Mouse (Mus musculus): ENCODE measurements around the gene Ccdc85b.

Gene Ccdc85b

DNA sequence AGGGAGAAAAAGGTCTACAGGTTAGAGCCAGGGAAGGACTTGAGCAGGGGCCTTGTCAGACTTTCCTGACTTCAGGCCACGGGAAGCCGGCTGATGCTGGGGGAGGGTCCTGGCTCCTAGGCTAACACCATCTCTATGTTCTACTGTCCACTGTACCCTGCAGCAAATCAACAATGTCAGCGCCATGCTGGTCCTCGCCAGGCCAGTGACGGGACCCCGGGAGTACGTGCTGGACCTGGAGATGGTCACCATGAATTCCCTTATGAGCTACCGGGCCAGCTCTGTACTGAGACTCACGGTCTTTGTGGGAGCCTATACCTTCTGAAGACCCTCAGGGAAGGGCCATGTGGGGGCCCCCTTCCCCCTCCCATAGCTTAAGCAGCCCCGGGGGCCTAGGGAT lies 23.7 kb upstream of the Ccdc85b start:
- DNase-seq (ENCODE audit: low read depth), result no peak

DNA sequence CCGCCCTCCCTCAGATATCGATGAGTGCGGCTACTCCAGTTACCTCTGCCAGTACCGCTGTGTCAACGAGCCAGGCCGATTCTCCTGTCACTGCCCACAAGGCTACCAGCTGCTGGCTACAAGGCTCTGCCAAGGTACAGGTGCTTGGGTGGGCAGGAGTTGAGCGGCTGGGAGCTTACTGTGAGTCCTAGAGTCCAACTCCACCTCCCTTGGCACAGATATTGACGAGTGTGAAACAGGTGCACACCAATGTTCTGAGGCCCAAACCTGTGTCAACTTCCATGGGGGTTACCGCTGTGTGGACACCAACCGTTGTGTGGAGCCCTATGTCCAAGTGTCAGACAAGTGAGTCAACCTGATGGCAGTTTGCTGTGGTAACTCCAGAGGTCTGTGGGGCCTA lies 22.3 kb upstream of the Ccdc85b start:
- DNase-seq (ENCODE audit: low read depth), result no peak

DNA sequence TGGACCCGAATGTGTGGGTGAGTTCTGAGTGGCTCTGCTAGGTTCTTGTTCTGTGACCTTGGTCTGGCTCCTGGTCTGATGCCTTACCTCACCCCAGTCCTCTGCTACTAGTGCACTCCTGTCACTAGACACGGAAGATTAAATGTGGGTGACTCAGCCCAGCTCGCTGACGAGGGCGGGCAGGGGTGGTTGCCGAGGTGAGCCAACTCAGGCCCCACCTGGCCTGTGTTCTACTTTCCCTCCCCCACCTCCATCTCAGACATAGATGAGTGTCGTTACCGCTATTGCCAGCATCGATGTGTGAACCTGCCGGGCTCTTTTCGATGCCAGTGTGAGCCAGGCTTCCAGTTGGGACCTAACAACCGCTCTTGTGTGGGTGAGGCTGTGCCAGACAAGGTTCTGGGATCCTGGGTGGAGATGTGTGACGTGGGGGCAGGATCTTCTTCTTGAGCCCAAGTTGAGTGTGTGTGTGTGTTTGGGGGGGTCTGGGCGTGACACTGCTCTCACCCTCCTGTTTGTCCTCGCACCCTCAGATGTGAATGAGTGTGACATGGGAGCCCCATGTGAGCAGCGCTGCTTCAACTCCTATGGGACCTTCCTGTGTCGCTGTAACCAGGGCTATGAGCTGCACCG lies 20.1 kb upstream of the Ccdc85b start:
- DNase-seq (ENCODE audit: low read depth), result no peak

DNA sequence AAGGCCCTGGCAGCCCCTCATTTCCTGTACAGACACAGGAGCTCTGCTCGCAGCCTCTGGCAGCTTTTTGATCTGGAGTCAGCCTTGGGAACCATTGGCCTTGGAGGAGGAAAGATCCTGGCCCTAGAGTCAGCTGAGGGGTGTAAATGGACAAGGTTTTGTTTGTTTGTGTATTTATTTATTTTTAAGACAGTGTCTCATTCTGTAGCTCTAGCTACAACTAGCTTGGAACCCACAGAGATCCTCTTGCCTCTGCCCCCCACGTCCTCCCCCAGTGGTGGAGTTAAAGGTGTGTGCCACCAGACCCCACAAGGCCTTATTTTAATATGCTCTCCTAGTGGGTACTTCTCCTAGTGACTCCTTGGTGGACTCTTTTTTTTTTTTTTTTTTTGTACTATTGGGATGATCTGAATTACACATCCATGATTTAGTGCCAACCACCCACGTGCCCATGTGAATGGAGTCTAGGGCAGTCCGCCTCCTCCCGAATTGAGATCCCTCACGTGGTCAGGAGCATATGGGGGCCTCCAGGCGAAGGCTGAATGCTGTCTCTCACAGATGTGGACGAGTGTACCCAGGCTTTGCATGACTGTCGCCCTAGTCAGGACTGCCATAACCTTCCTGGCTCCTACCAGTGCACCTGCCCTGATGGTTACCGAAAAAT lies 19.4 kb upstream of the Ccdc85b start:
- no peak for DNase-seq (ENCODE audit: low read depth)

DNA sequence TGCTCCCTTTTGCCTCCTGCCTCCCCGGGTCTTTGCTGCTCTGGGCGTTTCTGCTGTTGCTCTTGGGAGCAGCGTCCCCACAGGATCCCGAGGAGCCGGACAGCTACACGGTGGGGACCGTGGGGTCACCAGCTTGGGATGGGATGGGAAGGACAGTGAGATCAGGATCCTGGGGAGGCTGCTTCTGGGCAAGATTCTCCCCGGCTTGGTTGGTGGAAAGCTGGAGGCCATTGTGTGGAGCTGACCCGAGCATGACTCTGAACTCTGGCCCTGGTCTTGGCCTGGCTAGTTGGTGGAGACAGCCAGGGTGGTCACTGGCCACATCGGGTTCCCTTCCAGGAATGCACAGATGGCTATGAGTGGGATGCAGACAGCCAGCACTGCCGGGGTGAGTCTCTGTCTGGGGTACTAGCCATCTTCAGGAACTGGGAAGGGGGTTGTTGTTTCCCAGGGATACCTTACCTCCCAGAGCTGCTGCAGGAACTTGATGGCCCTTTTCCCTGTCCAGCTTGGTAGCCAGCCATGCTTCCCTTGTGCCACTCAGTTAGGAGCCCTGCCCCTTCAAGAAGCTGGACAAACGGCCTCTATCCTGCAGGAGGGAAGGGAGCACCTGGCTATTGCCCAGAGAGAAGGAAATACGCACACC lies 17.5 kb upstream of the Ccdc85b start:
- DNase-seq (ENCODE audit: low read depth), result no peak

DNA sequence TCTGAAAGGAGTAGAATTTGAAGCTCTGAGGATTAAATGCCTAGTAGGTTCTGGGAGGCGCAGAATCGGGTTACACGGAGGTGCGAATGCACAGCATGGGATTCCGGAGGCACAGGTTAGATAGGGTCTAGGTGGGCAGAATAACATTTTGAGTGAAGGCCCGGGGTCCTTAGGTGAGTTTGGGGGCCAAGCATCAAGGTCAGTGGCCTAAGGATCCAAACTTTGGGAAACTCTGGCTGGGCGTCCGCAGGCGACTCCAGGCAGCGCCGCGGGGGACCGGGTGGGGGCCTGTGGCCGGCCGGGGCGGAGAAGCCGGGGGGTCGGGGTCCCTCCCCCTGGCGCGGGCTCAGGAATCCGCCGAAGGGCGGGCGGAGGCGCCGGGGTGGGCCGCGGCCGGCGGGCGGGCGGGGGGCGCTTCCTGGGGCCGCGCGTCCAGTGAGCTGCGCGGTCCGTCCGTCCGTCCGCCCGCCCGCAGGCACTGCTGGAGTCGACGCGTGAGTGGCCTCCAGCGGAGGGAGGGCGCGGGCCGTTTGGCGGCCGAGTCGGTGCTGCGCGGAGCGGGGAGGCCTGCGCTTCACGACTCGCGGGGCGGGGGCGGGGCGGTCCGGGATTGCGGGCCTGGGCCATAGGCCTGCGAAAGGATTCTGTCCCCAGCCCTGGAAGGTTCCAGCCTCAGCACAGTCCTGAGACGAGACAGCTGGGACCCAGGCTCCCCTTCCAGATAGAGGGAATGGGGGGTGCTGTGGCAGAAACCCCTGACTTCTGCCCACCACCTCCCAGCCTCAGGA lies 16.8 kb upstream of the Ccdc85b start:
- no peak for DNase-seq (ENCODE audit: low read depth)

DNA sequence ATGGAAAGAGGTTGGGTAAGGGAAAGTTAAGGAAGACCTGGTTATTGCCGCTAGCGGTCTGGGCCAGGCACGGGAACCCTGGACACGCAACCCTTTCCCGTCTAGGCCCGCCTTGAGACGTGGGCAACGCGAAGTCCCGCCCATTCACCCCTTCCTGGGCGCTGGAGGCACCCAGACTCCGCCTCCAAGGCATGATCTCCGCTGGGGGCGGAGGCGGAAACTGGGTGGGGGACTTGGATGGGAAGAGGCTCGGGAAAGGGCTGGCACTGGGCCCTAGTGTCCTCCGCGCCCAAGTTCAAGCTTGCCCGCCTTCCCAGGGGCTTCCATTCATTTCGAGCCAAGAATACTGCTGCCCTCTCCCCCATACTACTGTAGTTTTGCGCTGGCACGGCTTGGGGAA lies 16.0 kb upstream of the Ccdc85b start, which contains the start of gene Efemp2:
Gene Efemp2, plus strand, starts transcription at position 235 of the 400 bp plus-strand sequence.
- no peak for DNase-seq (ENCODE audit: low read depth)

DNA sequence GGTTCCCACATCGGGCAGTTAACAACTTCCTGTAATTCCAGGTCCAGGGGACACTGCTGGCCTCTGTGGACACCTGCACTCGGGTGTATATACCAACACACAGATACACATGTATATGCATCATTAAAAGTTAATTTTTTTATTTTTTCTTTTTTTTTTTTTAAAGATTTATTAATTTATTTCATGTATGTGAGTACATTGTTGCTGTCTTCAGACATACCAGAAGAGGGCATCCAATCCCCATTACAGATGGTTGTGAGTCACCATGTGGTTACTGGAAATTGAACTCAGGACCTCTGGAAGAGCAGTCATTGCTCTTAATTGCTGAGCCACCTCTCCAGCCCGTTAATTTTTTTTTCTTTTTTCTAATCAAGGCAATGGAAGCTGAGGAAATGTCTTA lies 15.2 kb upstream of the Ccdc85b start:
- no peak for DNase-seq (ENCODE audit: low read depth)

DNA sequence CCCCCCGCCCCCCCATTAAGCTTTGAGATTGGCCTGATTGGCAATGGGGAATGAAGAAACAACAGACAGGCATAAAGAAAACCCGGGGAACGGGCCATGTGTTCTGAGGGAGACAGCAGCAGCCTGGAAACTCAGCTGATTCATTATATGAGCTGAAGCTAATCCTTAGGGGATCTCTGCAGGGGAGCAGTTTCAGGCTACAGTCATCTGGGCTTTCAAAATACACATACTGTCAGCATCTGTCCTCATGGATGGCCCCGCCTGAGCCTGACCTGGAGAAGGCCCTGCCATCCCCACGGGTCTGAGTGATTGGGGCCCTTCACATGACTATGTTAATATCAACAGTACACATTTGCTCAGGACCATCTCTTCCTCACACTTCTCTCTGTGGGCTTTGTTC lies 14.2 kb upstream of the Ccdc85b start:
- no peak for DNase-seq (ENCODE audit: low read depth)

DNA sequence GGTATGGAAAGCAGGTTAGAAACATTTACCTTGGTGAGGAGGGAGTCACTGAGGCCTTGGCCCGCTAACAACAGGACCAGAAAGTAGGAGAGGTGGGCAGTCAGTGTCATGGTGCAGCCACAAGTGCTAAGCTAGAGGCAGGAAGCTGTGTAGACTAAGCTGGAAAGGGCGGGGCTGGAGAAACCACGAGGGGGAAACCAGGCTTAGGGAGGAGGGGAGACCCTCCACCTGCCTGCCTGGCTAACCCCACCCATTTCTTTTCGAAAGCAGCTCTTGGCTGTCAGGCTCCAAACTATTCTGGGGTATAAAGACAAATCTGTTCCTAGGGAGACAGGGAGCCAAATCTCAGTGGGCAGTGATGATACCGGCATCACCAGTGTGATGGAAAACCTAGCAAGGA lies 10.7 kb upstream of the Ccdc85b start, which contains the start of gene Ctsw:
Gene Ctsw, minus strand, starts transcription at position 134 of the 400 bp plus-strand sequence.
- no peak for DNase-seq (ENCODE audit: low read depth)

DNA sequence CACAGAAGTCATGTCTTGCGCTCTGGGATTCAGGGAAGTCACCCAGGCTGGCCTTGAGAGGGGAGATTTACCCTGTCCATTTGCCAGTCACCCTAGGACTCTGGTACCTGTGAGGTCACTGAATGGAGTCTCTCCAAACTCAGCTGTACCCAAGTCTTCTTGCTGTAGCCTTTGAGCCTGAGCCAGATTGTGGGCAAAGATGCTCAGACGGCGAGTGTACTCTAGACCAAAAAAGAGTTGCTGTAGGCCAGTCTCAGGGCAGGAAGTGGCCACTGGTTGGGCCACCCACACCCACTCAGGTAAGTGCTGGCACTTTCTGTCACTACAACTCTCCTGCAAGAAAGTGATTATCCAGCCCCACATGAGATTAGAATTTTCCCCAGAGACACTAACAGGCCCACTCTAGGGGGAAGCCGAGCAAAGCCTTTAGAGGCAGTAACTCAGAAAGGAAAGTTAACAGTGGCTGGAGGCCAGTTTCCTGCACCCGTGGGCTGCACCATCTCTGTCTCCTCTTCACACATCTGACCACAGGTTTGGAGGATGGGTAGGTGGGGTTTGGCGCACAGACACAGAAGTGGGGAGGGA lies 9.3 kb upstream of the Ccdc85b start:
- DNase-seq (ENCODE audit: low read depth), result no peak

DNA sequence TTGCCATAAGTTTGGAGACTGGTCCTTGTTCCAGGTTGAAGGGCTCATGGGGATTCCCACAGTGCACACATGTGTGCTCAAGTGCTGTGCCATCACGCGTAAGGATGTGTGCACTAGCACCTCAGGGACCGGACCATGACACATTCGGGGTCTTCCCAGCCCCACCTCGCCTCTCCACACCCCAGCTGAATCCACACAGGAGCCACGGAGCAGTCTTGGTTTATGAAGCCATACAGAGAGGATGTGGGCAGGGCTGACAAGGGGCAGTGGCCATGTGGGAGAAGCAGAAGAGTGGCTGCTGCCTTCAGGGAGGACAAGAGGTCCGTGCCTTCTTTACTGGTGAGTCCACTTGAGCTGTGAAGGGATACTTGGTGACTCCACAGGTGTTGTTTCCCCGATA lies 7.3 kb upstream of the Ccdc85b start:
- DNase-seq (ENCODE audit: low read depth), result no peak

DNA sequence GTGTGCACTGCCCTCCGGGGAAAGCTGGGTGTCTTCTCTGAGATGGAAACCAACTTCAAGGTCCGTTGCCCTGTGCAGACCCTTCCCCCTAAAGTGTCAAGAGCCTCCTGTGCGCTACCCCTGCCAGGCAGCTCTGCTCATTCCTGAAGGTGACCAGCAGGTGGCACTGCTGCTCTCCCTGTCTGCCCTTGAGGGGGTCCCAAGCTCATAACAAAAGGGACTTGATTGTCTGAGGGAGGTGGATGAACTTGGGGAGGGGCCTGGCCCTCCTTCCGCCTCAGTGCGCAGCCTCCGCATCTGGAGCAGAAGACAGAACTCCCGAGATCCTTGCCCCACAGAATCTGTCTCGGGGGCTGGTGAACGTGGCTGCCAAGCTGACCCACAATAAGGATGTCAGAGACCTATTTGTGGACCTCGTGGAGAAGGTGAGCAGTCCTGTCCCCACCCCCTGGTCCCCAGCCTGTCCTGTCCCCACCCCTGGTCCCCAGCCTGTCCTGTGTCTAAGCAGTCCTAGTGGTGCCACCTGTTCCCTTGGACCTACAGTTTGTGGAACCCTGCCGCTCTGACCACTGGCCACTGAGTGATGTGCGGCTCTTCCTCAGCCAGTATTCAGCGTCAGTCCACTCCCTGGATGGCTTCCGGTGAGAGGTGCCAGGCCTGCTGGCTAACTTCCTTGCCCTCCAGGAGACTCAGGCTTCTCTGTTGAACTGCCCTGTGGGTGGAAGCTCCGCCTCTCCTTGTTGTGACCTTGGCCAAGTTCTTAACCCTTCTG lies 6.3 kb upstream of the Ccdc85b start:
- no peak for DNase-seq (ENCODE audit: low read depth)

DNA sequence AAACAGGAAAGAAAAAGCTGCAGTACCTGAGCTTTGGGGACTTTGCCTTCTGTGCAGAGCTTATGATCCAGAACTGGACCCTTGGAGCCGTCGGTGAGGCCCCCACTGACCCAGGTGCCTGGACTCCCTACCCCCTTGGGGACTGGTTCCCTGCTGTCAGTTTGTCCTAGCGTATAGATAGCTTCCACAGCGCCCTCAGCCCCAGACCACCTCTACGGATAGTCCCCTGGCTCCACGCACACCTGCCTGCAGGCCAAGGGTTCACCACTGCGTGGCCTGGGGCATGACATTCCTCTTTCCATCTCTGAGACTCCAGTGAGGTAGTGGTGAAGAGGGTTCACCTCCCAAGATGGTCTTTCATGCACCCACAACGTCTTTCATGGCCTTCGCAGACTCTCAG lies 5.5 kb upstream of the Ccdc85b start:
- DNase-seq (ENCODE audit: low read depth), result no peak

DNA sequence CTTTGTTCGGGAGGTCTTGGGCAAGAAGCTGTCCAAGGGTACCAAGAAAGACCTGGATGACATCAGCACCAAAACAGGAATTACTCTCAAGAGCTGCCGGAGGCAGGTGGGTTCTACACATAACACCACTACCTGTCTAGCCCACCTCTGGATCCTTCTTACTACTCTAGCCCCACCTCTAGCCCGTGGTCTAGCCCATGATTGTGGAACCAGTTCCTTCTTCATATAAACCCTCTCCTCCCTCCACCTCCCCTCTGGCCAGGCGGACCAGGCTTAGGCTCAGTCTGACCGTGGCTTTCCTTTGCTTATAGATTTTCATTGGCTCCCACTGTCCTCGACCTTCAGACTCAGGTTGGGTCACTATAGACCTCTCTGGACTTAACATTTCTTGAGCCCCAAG lies 3.7 kb upstream of the Ccdc85b start:
- no peak for DNase-seq (ENCODE audit: low read depth)

DNA sequence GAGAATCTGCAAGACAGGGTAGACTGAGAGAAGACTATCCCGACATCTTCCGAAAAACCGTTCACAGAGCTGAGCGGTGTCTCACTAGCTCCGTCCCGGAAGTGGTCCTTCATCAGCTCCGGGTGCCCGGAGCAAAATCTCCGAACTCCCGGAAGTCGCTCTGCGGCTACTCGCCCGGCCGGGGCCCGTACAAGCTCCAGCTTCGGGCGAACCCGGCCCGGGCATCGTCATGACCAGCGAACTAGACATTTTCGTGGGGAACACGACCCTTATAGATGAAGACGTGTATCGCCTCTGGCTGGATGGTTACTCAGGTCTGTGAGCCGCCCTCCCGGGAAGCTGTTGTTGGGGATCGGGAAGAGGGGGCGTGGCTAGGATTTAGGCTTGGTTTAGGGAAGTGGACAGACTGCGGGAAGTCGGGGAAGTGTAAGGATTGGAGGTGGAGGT lies 2.8 kb upstream of the Ccdc85b start, which contains the start of gene Fibp:
Gene Fibp, plus strand, starts transcription at position 151 of the 447 bp plus-strand sequence.
- peak; percentile 73 for DNase-seq (ENCODE audit: low read depth)

DNA sequence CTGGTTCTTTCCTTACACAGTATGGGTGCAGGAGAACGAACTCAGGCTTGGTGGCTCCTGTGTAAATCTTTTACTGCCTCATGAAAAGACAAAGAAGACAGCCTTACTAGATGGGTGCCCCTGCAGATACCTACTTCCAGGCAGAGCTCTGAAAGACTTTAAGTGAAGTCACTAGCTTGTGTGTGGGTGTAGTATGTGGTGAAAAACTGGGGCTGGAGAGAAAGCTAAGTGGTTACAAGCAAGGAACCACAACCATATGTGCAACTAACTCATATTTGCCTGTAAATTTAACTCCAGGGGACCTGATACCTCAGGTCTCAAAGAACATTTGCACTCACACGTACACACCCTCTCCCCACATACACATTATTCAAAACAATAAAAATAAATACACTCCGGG lies 2.2 kb upstream of the Ccdc85b start:
- DNase-seq (ENCODE audit: low read depth), result no peak

DNA sequence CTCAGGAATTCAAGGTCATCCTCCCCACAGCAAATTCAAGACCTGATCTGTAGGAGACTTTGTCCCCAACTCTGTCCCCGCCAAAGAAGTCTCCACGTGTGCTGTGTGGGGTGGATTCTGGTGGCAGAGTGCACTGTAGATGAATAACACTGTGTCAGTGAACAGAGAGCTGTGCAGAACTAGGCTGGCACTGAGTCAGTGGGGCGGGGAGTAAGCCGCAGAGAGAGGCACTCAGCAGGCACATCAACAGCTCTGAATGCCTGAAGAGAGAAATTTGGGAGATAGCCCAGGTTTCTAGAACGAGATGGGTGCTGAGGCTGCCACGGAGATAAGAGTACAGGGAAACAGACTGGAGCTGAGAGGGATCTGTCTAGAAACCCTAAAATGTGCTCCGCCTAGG lies 1.3 kb upstream of the Ccdc85b start:
- no peak for DNase-seq (ENCODE audit: low read depth)

DNA sequence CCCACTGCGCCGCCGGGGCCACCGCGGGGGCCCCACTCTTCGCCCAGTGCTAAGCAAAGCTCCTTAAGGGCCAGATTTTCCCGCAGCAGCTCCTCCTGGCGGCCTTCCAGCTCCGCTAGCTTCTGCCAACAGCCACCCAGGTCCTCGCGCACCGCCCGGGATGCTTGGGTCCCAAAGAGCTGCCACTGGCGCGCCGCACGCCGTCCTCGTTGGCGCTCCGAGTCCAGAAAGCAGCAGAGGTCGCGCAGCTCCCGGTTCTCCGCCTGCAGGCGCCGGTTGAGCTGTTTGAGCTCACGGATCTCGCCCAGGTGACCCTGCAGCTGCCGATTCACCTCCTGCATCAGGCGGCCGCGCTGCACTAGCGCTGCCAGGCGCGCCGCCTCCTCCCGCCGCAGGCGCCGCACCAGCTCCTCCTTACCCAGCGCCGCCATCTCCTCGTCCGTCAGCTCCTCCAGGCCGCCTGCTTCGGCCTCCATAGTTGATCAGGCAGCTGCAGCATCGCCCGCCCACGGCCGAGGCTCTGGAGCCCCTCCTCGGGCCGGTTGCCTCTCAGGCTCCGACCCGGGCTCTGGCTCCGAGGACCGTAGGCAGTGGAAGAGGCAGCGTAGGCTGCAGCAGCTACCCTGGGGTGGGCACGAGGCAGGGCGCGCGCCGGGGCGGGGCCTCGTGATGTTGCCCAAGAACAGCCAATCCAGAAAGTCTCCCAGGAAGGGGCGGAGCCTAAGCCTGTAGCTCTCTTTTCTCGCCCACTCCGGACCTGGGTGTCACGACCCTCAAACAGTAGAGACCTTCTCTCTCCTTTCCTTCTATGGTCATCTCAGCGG lies 560 bp downstream of the Ccdc85b start:
- peak; percentile 88 for DNase-seq (ENCODE audit: low read depth)

DNA sequence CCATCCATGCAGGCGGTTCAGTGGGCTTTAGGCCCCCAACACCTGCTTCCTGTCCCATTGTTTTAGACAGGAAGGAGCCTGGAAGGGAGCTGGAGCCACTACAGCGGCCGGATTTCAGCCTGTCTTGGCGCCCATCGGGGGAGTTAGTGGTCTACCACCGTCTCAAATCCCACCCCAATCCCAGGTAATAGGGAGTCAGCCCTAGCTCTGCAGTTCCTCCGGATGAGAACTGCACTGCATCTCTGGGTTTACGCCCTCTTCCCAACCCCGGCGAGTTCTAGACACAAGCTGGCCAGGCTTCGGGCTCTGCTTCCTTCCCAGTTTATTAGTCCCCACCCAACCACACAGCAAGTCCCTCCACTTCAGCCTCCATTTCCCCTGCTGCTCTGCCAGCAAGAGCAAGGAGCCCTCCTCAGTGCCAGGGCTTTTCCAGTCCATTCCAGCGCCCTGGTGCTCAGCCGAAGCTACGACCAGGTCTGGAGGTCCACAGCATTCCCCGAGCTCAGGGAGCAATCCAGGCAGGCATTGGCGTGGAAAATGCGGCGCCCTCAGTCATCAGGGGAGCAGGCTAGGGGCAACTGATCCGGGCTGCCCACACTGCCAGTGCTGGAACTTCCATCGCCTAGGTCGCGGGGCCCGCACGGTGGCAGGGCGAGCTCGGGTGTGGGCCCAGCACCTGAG lies 1.3 kb downstream of the Ccdc85b start:
- DNase-seq (ENCODE audit: low read depth), result no peak

All from c-Kit-positive CD71-negative TER-119-negative erythroid progenitor cells, embryonic 14.5 days (primary cell).